Mouse (Mus musculus) spleen, adult 2 months (tissue): ENCODE results near the gene Ndufa6. TPM values are rescaled to one million over a fixed set of nuclear protein-coding genes. Genes with fewer than 3 reads are reported as not detected.

ENCODE experiments used
- DNase-seq, 2 experiments: peaks; one replicate each; pipeline versions ENCODE4 v3.0.0 to v3.0.0-alpha.2; 2012 to 2021; ENCODE audit warnings: low spot score in 2 of 2, low read depth in 1 of 2
- H3K27ac ChIP-seq: fragments of 200-500 bp; 2 replicates; pipeline ENCODE4 v1.5.1; 2012; ENCODE audit warnings: low read length, inconsistent platforms; ENCODE audit not compliant: insufficient read depth
- H3K27me3 ChIP-seq: fragments of 200-500 bp; 2 replicates; pipeline ENCODE4 v1.6.1; 2012; ENCODE audit warnings: mild to moderate bottlenecking, moderate library complexity, low read length, inconsistent platforms; ENCODE audit not compliant: control insufficient read depth, insufficient read depth
- H3K36me3 ChIP-seq: fragments of 200-500 bp; 2 replicates; pipeline ENCODE4 v1.6.1; 2012; ENCODE audit warnings: mild to moderate bottlenecking, low read length, inconsistent platforms; ENCODE audit not compliant: control insufficient read depth, insufficient read depth
- H3K4me1 ChIP-seq: fragments of 200-500 bp; 2 replicates; pipeline ENCODE4 v1.6.1; 2011; ENCODE audit warnings: inconsistent platforms; ENCODE audit not compliant: control insufficient read depth, insufficient read depth, insufficient read length
- H3K4me3 ChIP-seq: fragments of 200-500 bp; 2 replicates; pipeline ENCODE4 v1.5.1; 2011; ENCODE audit warnings: mild to moderate bottlenecking, inconsistent platforms; ENCODE audit not compliant: insufficient read depth, insufficient read length; ENCODE audit errors: extremely low read depth
- CTCF ChIP-seq: fragments of 200-500 bp; IDR thresholded peaks from 2 replicates; pipeline ENCODE4 v1.5.1; 2011; ENCODE audit warnings: mild to moderate bottlenecking, inconsistent platforms; ENCODE audit not compliant: insufficient read depth, insufficient read length, insufficient replicate concordance; ENCODE audit errors: extremely low read depth
- POLR2A ChIP-seq: fragments of 200-500 bp; IDR thresholded peaks from 2 replicates; pipeline ENCODE4 v1.6.1; 2011; ENCODE audit warnings: low read depth, low read length, inconsistent platforms
- WGBS: fragments of 180-500 bp; shearing (Covaris S2); methylation state at CpG from one replicate; pipeline ENCODE4 v1.1.7; 2018; 5-methylcytosine and 5-hydroxymethylcytosine counted together
- polyA plus RNA-seq: library from polyadenylated mRNA; depleted of rRNA; stranded (reverse); fragments of >200 nt; gene quantifications from 2 replicates; pipeline ENCODE4 v1.2.3, GENCODE M21; 2012

The Ndufa6 gene
- polyA plus RNA-seq, 1 experiment, result 95.8 TPM

DNA sequence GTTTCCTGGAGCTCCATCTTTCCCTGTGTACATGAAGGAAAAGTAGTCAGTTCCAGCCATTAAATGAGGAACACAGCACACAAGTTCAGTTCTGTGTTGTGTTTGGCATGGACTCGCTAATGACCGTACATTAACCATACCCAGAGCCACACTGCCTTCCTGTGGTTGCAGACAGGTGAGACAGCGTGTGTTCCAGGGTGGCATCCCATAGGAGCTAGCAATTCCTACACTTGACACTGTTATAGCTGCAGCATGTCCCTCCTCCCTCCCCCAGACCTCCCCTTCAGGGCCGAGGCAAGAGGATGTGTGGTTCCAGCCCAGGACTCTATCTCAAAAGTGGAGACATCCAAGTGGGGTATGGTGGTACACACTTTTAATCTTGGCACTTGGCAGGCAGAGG lies 3.8 kb downstream of the Ndufa6 start:
- DNase-seq, result no peak

DNA sequence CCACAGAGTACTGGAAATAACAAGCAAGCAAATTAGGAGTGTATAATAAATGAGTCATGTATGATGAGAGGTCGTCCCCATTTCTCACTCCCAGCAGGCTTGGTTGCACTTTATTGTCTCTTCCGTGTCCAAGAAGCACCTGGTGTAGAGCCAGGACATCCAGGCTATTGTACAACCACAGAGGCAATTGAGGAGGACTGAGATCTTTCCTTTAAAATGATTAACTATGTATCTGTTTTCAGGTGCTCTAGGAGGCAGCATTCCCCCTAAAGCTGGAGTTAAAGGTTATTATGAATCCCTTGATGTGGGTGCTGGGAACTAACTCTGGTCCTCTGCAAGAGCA lies 5.2 kb downstream of the Ndufa6 start:
- 88% methylated on average over 2 of the region's 2 CpGs for WGBS
- peaks cover 16% of the 10 kb centered on the region for H3K36me3 ChIP-seq
- H3K4me3 ChIP-seq, result no peak overlapping the region
- no peak for DNase-seq
- H3K27me3 ChIP-seq, result no peaks in the 10 kb centered on the region
- TF ChIP-seq CTCF, result no peak
- TF ChIP-seq POLR2A, result no peak
- H3K4me1 ChIP-seq, result peaks cover 15% of the 10 kb centered on the region
- H3K27ac ChIP-seq, result no peak overlapping the region

More for the DNA sequence above, 3.8 kb downstream of the Ndufa6 start:
- Histone ChIP-seq H3K27ac (no peak overlapping the region), H3K36me3 (peaks cover 16% of the 10 kb centered on the region), H3K4me3 (no peak overlapping the region), H3K27me3 (no peaks in the 10 kb centered on the region), H3K4me1 (peaks cover 15% of the 10 kb centered on the region)
- no peak for TF ChIP-seq POLR2A
- TF ChIP-seq CTCF, result no peak
- WGBS, result 94% methylated on average over 4 of the region's 4 CpGs

DNA sequence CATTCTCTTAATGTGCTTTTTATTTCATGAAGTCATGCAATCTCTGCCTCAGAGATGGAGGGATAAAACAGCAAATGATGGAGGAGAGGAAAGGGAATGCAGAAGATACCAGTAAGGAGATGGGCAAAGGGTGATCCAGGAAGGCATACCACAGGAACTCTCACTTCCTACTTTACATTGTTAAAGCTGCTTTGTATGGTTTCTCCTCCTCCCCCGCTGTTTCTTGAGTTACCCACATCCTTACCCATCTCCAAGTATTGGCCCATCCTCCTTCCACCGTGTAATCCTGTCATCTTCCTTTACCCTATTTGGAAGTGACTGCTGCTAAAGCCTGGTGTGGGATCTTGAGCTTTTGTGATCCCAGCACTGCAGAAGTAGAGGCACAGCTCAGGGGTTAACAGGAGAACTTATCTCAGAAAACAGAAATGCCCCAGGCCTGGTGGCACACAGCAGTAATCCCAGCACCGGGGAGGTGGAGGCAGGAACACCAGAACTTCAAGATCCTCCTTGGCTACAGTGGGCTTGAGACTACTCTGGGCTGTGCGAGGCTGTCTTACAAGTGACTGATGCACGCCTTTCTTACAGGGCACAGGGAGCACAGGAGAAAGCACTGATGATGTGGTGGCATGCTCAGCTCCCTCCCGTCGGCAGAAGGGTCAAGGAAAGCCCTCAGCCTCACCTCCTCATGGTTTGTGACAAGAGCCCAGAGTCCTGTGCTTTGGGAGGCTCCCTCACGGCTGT lies 5.7 kb downstream of the Ndufa6 start:
- Histone ChIP-seq H3K4me3 (no peak overlapping the region), H3K27ac (no peak overlapping the region), H3K27me3 (no peaks in the 10 kb centered on the region), H3K36me3 (peaks cover 16% of the 10 kb centered on the region), H3K4me1 (peaks cover 15% of the 10 kb centered on the region)
- WGBS, result 73% methylated on average over 8 of the region's 8 CpGs
- no peak for TF ChIP-seq POLR2A
- no peak for TF ChIP-seq CTCF
- DNase-seq, result no peak

DNA sequence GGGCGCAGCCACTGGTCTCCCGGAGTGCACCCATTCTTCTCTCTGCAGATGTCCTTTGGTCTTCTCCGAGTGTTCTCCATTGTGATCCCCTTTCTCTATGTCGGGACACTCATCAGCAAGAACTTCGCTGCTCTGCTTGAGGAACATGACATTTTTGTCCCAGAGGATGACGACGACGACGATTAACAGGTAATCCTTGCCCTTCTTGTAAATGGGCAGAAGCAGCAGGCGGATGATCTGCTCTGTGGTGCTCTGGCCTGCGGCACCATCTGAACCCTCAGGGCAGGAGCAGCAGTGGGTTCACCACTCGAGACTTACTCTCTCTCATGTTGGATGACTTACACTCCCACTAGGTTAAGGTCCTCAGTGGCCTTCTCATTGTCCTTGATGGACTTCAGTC lies 6.3 kb downstream of the Ndufa6 start:
- no peak overlapping the region for H3K4me3 ChIP-seq
- H3K27me3 ChIP-seq, result no peaks in the 10 kb centered on the region
- H3K4me1 ChIP-seq, result peaks cover 12% of the 10 kb centered on the region
- TF ChIP-seq CTCF, result no peak
- no peak for TF ChIP-seq POLR2A
- 96% methylated on average over 12 of the region's 12 CpGs for WGBS
- no peak for DNase-seq
- no peak overlapping the region for H3K27ac ChIP-seq
- peaks cover 16% of the 10 kb centered on the region for H3K36me3 ChIP-seq

DNA sequence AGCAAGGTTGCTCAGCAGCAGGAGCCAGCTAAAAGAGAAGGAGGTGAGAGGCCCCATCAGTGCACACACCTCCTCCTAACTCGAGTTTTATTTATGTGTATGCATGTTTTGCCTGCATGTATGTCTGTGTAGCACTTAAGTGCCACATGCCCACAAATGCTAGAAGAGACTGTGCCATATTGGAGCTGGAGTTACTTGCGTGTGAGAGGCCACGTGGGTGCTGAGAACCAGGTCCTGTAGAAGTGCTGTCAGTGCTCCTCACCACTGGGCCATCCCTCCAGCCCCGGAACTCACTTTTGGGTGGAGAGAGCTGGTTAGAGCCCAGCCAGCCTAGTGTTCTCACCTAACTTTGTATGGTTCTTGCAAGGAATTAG lies 6.8 kb downstream of the Ndufa6 start:
- peak overlapping the region; percentile 37; the same call in 1 of the 2 replicates for H3K4me3 ChIP-seq
- TF ChIP-seq CTCF (no peak), POLR2A (no peak)
- no peak for DNase-seq
- 57% methylated on average over 4 of the region's 4 CpGs for WGBS
- no peak overlapping the region for H3K27ac ChIP-seq
- H3K4me1 ChIP-seq, result peaks cover 11% of the 10 kb centered on the region
- H3K36me3 ChIP-seq, result peaks cover 16% of the 10 kb centered on the region
- no peaks in the 10 kb centered on the region for H3K27me3 ChIP-seq

DNA sequence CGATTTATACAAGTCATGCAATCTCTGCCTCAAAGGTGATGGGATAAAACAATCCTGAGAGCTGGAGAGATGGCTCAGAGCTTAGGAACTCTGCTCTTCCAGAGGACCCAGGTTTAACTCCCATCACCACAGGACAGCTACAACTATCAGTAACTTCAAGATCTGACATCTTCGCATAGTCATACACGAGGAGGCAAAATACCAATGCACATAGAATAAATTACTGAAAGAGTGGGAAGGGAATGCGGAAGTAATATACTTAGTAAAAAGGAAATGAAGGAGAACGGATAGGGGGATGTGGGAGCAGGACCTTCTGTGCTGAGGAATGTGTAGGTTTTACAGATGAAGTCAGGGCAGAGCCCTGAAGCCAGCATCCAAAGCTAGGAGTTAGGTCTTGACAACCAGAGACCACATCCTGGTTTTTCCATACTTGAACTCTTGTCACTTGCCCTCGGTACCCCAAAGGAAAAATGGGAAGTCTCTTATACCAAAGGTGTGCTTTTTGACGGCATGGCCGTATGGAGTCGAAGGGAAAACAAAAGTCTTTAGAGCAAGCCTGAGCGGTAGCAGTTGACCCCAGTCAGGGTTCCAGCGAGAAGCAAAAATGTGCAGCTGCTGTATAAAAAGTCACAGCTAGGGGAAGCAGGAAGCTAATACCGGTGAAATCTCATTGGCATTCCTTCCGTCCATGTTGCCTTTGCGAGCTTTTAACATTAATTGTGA lies 7.4 kb downstream of the Ndufa6 start:
- no peak for TF ChIP-seq CTCF
- TF ChIP-seq POLR2A, result no peak
- Histone ChIP-seq H3K27ac (peak overlapping the region; percentile 19; the same call in 1 of the 2 replicates), H3K4me1 (peaks cover 9% of the 10 kb centered on the region), H3K4me3 (peak overlapping the region; percentile 88), H3K36me3 (peaks cover 16% of the 10 kb centered on the region), H3K27me3 (no peaks in the 10 kb centered on the region)
- DNase-seq, result no peak
- 8% methylated on average over 14 of the region's 14 CpGs for WGBS
